Mouse (Mus musculus): ENCODE results near the gene Tmem209.

GRCm38 (mm10) chr6:30508824-30509223, 759 bp downstream of the Tmem209 start:
- no peak for TF ChIP-seq POLR2A (IDR thresholded peaks at IDR 0.05; ENCODE audit: borderline replicate concordance, extremely low read depth, low read depth, low read length)
- no peak for TF ChIP-seq CTCF (IDR thresholded peaks at IDR 0.05; ENCODE audit: insufficient read depth, low read length)
